Mouse (Mus musculus): ENCODE results near the gene Gm42742.

- no peak for TF ChIP-seq CTCF (IDR thresholded peaks at IDR 0.05 in 2 of 3, conservative IDR thresholded peaks at IDR 0.05 in 1 of 3; ENCODE audit: control insufficient read depth in 1 of 3, insufficient read depth in 1 of 3, low read depth in 2 of 3, low read length in 3 of 3, poor library complexity in 1 of 3, severe bottlenecking in 1 of 3)
- no peak for TF ChIP-seq MEF2A (IDR thresholded peaks at IDR 0.05; ENCODE audit: extremely low read depth, insufficient replicate concordance, low read depth, low read length, poor library complexity, severe bottlenecking)
- TF ChIP-seq MAFK (IDR thresholded peaks at IDR 0.05; ENCODE audit: borderline replicate concordance, low read depth, low read length), result no peak
- no peak for TF ChIP-seq ZC3H11A (IDR thresholded peaks at IDR 0.05; ENCODE audit: low read depth, low read length)
- no peak for TF ChIP-seq NELFE (IDR thresholded peaks at IDR 0.05; ENCODE audit: low read depth, low read length)
- no peak for TF ChIP-seq GABPA (IDR thresholded peaks at IDR 0.05; ENCODE audit: low read depth, low read length)
- no peak for TF ChIP-seq EP300 (IDR thresholded peaks at IDR 0.05; ENCODE audit: low read depth in 1 of 2, low read length in 2 of 2)
- no peak for TF ChIP-seq POLR2A (IDR thresholded peaks at IDR 0.05; ENCODE audit: control insufficient read depth in 1 of 2, insufficient read depth in 1 of 2, low read depth in 1 of 2, low read length in 2 of 2, poor library complexity in 1 of 2)
- no peak for TF ChIP-seq MYC (IDR thresholded peaks at IDR 0.05; ENCODE audit: low read depth, low read length)
- TF ChIP-seq GATA1 (IDR thresholded peaks at IDR 0.05; ENCODE audit: low read depth, low read length), result no peak
- no peak for TF ChIP-seq SIN3A (IDR thresholded peaks at IDR 0.05; ENCODE audit: low read length)
- no peak for TF ChIP-seq UBTF (IDR thresholded peaks at IDR 0.05; ENCODE audit: borderline replicate concordance, insufficient read depth, low read depth, low read length)
- no peak for TF ChIP-seq TCF12 (IDR thresholded peaks at IDR 0.05; ENCODE audit: low read depth, low read length)
- no peak for TF ChIP-seq RCOR1 (IDR thresholded peaks at IDR 0.05; ENCODE audit: low read depth, low read length)
These were observed 55.3 kb downstream of the Gm42742 start for GRCm38 (mm10) chr7:126965568-126965967.

All from MEL (cell line).